ENCODE assay signal across 16 mouse cellular contexts in the genomic region with DNA sequence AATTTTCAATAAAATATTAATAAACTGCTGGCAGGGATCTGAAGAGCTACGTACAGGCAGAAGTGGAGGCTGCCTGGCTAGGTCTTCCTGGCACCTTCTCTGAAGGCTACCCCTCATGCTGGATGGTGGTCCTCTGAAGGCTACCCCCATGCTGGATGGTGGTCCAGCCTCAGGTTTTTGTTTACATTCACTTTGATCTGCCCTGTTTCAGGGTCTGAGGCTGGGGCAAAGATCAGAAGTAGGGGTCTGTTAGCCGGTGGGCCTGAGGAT.
"Had no signal": no experiment of that assay in that cellular context is flagged by ENCODE, and none has a peak within 500 bp of the region (broad histone marks: within the 10 kb centered on the region; RNA-seq: fewer than 3 reads in every experiment).

No protein-coding gene starts in this region.

- H3K27me3 ChIP-seq: liver, embryonic 13.5 days; lung, embryonic 15.5 days; megakaryocyte, embryonic 14.5 days; neural tube, embryonic 12.5 days had no signal

- ATAC-seq: liver, postnatal 0 days had no signal

- H3K36me3 ChIP-seq: liver, embryonic 13.5 days; lung, embryonic 15.5 days; neural tube, embryonic 12.5 days had no signal

- H3K27ac ChIP-seq: kidney, postnatal 0 days; liver, embryonic 13.5 days; lung, embryonic 15.5 days; macrophage; neural tube, embryonic 12.5 days had no signal

- H3K4me3 ChIP-seq: liver, embryonic 13.5 days; lung, embryonic 15.5 days; neural tube, embryonic 12.5 days had no signal

- H3K4me1 ChIP-seq: liver, embryonic 13.5 days; lung, embryonic 15.5 days; megakaryocyte, embryonic 14.5 days; neural tube, embryonic 12.5 days had no signal

- H3K9me3 ChIP-seq: liver, embryonic 13.5 days; lung, embryonic 15.5 days; neural tube, embryonic 12.5 days had no signal

- DNase-seq: kidney, adult 11 months; kidney, adult 9 months; kidney, postnatal 36 days; liver; liver, embryonic 13.5 days; liver, postnatal 0 days; lung, postnatal 14 days; right cerebral cortex, postnatal 4 days; spleen, adult 18-20 months; thymus, adult 18-20 months; thymus, postnatal 14 days had no signal

- H3K4me2 ChIP-seq: liver, embryonic 13.5 days; lung, embryonic 15.5 days; neural tube, embryonic 12.5 days had no signal

- H3K9ac ChIP-seq: liver, embryonic 13.5 days; liver, postnatal 0 days; lung, embryonic 15.5 days; neural tube, embryonic 12.5 days had no signal
